Mouse (Mus musculus) liver, embryonic 13.5 days (tissue): ENCODE measurements around the gene Xdh. TPM values are rescaled to one million over a fixed set of nuclear protein-coding genes. Genes with fewer than 3 reads are reported as not detected.

Experiments
- ATAC-seq: fragments of 200-750 bp; cut with Nextera tagmentation; 2 replicates; pipeline ENCODE4 v1.8.0; 2017; ENCODE audit warnings: low read depth, mild to moderate bottlenecking, moderate number of reproducible peaks, moderate library complexity
- DNase-seq: peaks from one replicate; pipeline ENCODE4 v3.0.0; 2022
- H3K27ac ChIP-seq: fragments of 300-500 bp; sonication (generic); 2 replicates; pipeline ENCODE4 v1.5.1; 2015; ENCODE audit warnings: moderate library complexity, mild to moderate bottlenecking, inconsistent platforms
- H3K27me3 ChIP-seq: fragments of 300-500 bp; sonication (generic); 2 replicates; pipeline ENCODE4 v1.6.1; 2015; ENCODE audit warnings: mild to moderate bottlenecking, inconsistent platforms
- H3K36me3 ChIP-seq: fragments of 300-500 bp; sonication (generic); 2 replicates; pipeline ENCODE4 v1.6.1; 2015; ENCODE audit warnings: mild to moderate bottlenecking, inconsistent platforms
- H3K4me1 ChIP-seq: fragments of 300-500 bp; sonication (generic); replicated peaks from 2 replicates; pipeline ENCODE4 v1.6.1; 2015; ENCODE audit warnings: inconsistent platforms
- H3K4me2 ChIP-seq: fragments of 300-500 bp; sonication (generic); 2 replicates; pipeline ENCODE4 v1.6.1; 2015; ENCODE audit warnings: inconsistent platforms, mild to moderate bottlenecking, moderate library complexity
- H3K4me3 ChIP-seq: fragments of 300-500 bp; sonication (generic); replicated peaks from 2 replicates; pipeline ENCODE4 v1.5.1; 2015; ENCODE audit warnings: mild to moderate bottlenecking, inconsistent platforms
- H3K9ac ChIP-seq: fragments of 300-500 bp; sonication (generic); 2 replicates; pipeline ENCODE4 v1.6.1; 2015; ENCODE audit warnings: mild to moderate bottlenecking, inconsistent platforms
- H3K9me3 ChIP-seq: fragments of 300-500 bp; sonication (generic); replicated peaks from 2 replicates; pipeline ENCODE4 v1.6.1; 2016; ENCODE audit warnings: inconsistent platforms
- WGBS: fragments of 180-500 bp; shearing (Covaris S2); methylation state at CpG from one replicate; pipeline ENCODE4 v1.1.7; 2015; ENCODE audit not compliant: insufficient replicate concordance; 5-methylcytosine and 5-hydroxymethylcytosine counted together
- polyA plus RNA-seq: library from polyadenylated mRNA; unstranded; fragments of >200 nt; fragmentation: Nextera tagmentation; extraction: Ambion mirVana; gene quantifications from 2 replicates; pipeline ENCODE4 v1.2.1, GENCODE M21; 2015

Xdh gene
- polyA plus RNA-seq, 1 experiment from 2014 or later, result 0.75 TPM

DNA sequence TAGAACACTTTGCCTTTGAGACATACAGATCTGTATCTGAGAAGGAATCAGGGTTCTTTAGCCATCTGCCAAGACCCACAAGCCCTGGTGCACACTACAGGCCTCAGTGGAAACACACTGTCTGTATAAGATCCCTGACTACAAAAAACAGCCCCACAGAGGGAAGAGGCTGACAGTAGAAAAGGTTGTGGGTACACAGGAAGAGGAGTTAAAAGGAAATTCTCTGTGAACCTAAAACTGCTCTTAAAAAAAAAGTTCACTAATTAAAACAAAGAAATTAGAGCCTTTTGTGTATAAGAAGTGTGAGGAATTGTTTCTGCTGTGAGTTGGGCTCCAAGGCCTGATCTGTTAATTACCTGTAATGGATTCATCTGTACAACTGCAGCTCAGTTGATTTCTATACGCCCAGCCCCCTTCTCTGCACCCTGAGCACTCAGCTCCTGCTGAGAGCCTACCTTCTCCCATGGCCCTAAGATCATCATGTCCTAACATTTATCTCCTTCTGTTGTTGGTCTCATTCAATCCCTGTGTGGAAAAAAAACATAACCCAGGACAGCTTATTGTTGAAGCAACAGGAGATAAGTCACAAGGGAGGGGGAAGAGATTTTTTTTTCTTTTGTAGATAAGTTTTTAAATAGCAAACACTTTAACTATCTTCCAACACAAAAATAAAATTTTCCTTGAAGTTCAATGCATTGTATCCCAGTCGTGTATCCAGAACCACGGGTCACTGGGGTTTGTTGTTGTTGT lies 110.7 kb downstream of the Xdh start:
- H3K4me2 ChIP-seq, result no peak overlapping the region
- no peaks in the 10 kb centered on the region for H3K36me3 ChIP-seq
- no peaks in the 10 kb centered on the region for H3K27me3 ChIP-seq
- DNase-seq (no peak), ATAC-seq (no peak)
- H3K4me3 ChIP-seq, result no peak overlapping the region
- H3K9me3 ChIP-seq, result no peaks in the 10 kb centered on the region
- WGBS, result 47% methylated on average over 3 of the region's 3 CpGs
- no peaks in the 10 kb centered on the region for H3K4me1 ChIP-seq
- H3K9ac ChIP-seq, result no peak overlapping the region
- H3K27ac ChIP-seq, result no peak overlapping the region

DNA sequence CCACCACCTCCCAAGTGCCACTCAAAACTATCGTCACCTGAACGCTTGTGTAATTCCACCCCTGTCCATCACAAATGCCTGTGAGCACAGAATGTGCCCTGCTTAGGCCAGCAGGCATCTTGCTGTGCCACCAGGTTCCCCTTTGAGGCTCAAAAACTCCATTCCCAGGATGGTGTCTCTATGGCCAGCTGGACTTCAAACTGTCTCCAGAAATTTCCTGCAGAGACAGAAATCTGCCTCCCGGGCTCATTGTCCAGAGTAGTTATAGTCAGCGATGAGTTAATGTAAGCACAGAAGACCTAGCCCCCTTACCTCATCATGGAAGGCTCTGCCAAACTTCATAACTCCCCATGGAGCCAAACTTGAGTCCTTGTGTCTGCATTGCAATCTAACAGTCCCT lies 112.8 kb downstream of the Xdh start:
- no peak overlapping the region for H3K27ac ChIP-seq
- no peaks in the 10 kb centered on the region for H3K4me1 ChIP-seq
- H3K4me3 ChIP-seq, result no peak overlapping the region
- H3K4me2 ChIP-seq, result no peak overlapping the region
- DNase-seq, result no peak
- H3K9me3 ChIP-seq, result no peaks in the 10 kb centered on the region
- no peaks in the 10 kb centered on the region for H3K36me3 ChIP-seq
- no peak for ATAC-seq
- no peaks in the 10 kb centered on the region for H3K27me3 ChIP-seq
- 58% methylated on average over 4 of the region's 4 CpGs for WGBS
- H3K9ac ChIP-seq, result no peak overlapping the region

- H3K4me2 ChIP-seq, result no peak overlapping the region
- H3K36me3 ChIP-seq, result no peaks in the 10 kb centered on the region
- no peaks in the 10 kb centered on the region for H3K27me3 ChIP-seq
- H3K27ac ChIP-seq, result no peak overlapping the region
- ATAC-seq (no peak), DNase-seq (no peak)
- H3K9me3 ChIP-seq, result no peaks in the 10 kb centered on the region
- WGBS, result 75% methylated on average over 3 of the region's 3 CpGs
- no peak overlapping the region for H3K9ac ChIP-seq
- H3K4me1 ChIP-seq, result no peaks in the 10 kb centered on the region
- no peak overlapping the region for H3K4me3 ChIP-seq
These were observed 113.4 kb downstream of the Xdh start for GRCm38 (mm10) chr17:73836601-73837000.

Other genes with a start within 250 kb of the Xdh start
- 0.03 and 0.07 TPM in 2 replicates for gene Galnt14, start 239.7 kb downstream of the Xdh start, polyA plus RNA-seq
- gene Ehd3, start 146.1 kb downstream of the Xdh start, polyA plus RNA-seq, result 16.4 and 24.3 TPM in 2 replicates
- gene Srd5a2, start 97.7 kb upstream of the Xdh start, polyA plus RNA-seq, result not detected in 2 replicates